Mouse (Mus musculus) urinary bladder, adult 2 months (tissue): ENCODE results near the gene Skint8. TPM values are rescaled to one million over a fixed set of nuclear protein-coding genes. Genes with fewer than 3 reads are reported as not detected.
A peak's percentile ranks its signal among the peaks of the same experiment; 100 is the strongest.
"Not testable (repeated sequence)": the region's sequence is repeated elsewhere in the genome, so short reads cannot be mapped to it uniquely, and the experiment has no call there.

Source experiments
- DNase-seq: peaks from one replicate; pipeline ENCODE4 v3.0.0; 2022; ENCODE audit warnings: low spot score
- polyA plus RNA-seq: library from polyadenylated mRNA; depleted of rRNA; stranded (reverse); fragments of >200 nt; gene quantifications from 2 replicates; pipeline ENCODE4 v1.2.3, GENCODE M21; 2012; rRNA removed

Skint8 gene
- 0.17 and 0.28 TPM in 2 replicates for polyA plus RNA-seq

DNA sequence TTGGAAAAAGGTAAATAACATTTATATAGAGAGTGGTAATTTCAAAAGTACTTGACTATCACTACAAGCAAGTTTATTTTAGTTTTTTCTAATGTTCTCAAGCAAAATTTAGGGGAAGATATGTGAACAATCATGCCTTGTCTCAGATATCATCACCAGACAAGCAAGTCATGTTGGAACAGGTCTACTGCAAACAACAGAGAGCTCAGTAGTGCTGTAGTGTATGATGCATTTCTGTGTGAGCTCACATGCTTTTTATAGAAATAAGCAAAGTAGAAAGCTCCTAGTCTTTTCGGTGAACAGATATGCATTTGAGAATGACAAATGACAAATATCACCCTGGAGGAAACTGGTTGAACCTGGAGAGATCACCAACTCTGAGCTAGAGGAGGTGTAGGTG, at the start of gene Skint8:
Gene Skint8, plus strand, starts transcription at position 301 of the 400 bp plus-strand sequence.
- no peak for DNase-seq

DNA sequence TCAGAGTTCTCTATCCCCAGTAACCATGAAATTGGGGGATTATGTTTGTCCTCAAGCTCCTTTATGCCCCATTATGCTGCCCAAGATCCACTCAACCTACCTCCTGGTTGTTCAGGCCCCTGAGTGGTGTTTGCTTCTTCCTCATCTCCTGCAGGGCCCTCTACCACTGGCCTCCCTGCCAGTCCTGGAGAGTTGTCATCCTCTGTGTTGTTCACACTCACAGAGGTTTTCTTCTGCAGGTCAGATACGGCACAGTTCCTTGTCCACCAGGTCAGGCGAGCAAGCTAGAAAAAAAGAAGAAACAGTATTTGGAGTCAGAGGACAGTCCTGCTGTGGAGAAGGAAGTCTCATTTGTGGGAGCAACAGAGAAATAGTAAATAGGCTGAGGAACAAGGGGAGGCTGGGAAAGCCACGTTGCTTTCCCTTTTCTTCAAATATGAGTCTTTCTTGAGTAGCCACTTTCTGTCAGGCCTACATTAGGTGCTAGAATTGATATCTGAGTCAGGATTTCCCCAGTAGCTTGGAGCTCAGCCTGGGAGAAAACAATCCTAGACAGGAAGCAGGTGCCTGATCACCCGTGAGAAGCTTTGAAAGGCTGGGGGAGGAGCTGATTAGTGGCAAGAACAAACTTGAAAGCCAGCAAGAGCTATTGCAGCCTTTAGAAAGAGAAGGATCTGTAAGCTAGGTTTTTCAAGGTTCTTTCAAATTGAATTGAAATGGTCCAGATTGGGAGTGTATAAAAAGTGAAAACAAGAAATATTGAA, 38.9 kb upstream of the Skint8 start:
- no peak for DNase-seq

DNA sequence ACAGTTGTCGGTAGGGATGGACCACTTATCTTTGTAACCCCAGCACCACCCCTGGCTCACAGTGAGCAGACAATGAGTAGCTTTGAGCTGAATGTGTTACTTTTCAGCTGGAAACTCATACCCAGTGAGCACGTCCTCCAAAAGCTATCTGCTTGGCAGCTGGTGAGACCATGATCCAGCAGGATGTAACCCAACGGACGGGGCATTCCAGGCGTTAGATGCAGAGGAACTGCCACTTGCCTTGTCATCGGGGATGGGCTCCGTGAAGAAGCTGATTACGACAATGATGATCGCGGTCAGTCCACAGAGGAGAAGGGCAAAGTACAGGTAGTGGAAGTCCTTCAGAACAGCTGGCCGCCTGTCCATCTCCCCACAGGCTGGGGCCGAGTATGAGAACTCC, 35.6 kb upstream of the Skint8 start:
- DNase-seq: no peak

DNA sequence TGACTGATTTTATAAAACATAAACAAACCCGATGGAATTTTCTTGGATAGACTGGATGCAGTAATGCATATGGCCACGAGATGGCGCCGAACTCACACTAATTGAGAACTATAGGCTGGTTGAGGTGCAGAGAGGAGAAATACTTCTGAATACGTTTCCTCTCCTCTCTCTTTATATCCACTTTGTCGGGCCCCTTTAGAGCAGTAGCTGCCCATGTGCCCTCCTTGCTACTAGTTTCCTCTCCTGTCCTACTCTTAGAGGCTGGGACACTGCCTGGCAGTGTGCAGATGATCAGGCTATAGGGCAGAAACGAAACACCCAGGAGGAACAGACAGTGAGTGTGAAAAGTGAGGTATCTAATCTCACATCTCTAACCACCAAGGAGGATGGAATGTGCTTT, 33.2 kb upstream of the Skint8 start:
- DNase-seq: peak; percentile 59

DNA sequence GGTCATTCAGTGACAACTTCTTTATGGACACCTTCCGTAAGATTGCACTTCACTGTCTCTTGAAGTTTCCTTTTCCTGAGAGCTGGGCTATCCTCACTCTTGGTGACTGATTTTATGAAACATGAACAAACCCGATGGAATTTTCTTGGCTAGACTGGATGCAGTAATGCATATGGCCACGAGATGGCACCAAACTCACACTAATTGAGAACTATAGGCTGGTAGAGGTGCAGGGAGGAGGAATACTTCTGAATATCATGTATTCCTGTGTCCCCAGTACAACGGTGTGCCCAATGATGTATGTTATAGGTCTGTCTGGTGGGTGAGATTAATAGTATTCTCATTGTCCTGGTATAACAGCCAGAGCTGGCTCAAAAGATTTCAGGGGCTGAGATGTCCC, 32.6 kb upstream of the Skint8 start:
- peak; percentile 54 for DNase-seq

DNA sequence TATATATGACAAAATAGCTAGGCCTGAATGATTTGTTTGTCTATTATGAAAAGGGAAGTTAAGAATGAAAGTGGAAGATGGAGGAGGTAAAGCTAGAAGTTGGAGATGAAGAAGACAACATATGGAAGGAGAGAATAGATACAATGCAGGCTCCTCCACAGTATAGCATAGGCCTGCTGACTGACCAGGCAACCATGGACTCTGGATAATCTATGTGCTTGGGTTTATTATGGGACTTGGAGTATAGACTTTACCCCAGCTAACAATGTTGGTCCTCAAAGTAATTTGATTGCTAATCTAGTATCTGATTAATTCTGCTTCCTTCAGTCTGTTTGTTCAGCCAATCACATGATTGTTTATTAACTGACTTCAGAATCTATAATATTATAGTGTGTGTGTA, 27.1 kb upstream of the Skint8 start:
- no peak for DNase-seq

DNA sequence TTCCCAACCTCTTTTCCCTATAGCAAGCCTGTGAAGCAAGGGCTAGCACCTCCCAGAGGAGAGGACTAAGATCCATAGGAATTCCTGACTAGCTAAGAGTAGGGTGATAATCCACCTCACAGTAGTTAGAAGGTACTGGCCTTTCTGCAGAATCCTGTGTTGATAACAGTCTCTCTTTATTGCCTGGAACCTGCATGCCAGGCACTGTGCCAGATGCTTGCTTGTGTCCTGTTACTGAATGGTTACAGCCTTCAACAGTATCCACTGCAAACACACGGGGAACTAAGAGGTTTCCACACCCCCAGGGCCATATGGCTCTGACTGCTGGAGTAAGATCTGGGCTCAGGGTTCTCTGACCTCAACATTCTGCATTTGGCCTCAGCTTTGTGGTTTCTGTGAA, 21.4 kb upstream of the Skint8 start:
- no peak for DNase-seq

DNA sequence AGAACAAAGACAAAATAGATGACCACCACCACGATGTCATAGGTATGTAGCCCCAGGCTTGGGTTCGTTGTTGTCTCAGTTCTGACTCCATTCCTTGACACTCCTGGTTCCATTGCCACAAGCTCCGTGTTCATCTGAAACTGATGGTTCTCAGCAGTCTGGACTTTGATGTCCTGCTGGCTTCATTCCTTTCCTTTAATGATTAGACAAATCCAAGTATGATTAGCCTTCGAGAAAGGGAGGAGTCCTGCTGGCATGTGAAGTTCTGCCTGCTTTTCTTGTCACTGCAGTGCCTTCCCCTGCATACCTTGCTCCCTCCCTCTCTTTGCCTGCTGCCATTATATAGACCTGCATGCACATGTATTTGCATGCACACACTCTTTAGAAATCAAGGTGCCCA, 20.6 kb upstream of the Skint8 start:
- no peak for DNase-seq

DNA sequence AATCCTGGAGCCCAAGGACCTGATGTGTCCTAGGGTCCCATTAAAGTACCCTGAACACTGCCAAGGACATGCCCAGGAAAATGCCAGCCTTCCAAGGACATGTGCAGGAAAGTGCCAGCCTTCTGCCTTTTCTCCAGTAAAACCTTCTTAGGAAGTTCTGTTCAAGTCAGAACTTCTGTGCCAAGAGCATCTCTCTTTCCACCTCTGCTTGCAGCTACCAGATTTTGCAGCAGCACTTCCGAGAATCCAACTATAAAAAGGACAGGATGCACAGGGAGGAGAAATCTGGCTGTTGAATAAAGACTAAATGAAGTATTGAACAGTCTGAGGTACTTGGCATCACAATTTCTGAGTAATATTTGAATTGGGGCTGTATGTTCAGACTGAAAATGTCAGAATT, 18.7 kb upstream of the Skint8 start:
- not testable (repeated sequence) for DNase-seq

DNA sequence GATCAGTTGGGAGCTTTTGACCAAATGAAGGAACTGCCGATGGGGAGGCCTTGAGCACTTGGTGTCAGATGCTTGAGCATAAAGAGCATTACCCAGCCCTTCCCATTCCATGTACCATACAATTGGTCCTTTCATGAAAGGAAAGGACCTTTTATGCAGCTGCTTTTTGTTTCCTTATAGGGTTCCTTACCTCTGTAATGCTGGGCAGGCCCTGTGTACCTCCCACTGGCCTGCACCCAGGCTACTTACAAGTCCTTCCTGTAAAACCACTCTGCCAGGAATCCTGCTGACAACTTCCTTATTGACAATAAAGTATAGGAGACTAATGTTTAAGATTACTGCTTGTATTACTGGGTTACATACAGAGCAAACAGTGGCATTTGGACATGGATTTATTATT, 17.7 kb upstream of the Skint8 start:
- no peak for DNase-seq

DNA sequence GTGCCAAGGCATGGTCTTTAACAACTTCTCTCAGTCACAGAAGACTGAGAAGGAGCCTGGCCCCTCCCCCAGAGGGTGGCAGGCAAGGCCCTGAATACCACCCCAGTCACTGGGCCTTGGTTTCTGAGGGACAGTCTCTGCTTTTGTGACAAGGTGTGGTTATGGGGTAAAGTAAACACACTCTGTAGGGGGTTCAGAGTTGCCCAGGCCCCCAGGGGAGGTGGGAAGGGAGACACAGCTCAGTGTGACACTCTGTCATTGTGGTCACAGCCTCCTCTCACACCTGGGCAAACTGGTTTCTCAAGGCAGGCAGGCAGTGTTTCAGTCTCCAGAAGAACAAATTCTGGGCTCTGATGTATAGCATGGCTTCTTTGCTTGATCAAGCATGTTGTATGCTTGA, 16.4 kb upstream of the Skint8 start, which contains the start of gene Slc5a9:
Gene Slc5a9, minus strand, starts transcription at position 144 of the 400 bp plus-strand sequence.
- no peak for DNase-seq

DNA sequence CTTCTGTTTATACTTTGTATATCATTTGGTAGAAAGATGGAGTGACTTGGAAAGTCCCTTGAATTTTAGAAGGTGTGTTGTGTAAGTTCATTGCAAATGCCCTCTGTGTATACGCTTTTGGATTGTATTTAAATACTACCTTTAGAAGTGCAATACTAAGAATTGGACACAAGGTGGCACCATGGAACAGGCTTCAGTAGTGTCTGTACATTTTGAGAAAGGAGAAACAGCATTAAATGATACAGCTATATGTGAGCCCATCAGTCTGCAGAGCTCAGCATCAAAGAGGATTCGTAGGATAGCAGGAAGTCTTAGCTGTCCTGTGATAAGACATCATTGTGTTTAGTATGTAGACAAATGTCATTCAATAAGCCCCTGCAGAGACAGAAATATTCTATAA, 11.3 kb upstream of the Skint8 start:
- DNase-seq: no peak

DNA sequence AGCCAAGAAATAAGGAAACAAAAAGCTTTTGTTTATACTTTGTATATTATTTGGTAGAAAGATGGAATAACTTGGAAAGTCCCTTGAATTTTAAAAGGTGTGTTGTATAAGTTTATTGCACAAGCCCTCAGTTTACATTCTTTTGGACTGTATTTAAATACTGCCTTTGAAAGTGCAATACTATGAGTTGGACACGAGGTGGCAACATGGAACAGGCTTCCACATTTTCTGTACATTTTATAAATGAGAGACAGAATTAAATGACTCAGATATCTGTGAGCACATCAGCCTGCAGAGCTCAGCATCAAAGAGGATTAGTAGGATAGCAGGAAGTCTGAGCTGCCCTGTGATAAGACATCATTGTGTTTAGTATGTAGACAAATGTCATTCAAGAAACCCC, 42.1 kb downstream of the Skint8 start:
- DNase-seq: no peak

DNA sequence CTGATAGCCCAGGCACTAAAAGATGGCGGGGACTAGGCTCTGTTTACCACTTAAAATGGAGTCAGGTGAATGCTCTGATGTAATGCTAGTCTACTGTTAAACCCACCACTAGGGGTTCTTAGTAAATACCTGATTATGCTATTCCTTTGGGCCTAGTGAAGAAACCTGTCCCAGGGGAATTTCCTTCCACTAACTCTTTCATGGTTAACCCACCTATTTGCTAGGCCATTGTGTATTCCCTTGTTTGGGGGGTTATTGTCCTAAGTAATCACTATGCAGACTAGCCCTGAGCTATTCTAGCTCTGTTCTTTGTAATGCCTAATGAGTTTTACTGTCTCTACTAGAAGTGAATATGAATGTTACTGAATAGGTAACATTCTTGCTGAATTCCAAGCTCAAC, 44.0 kb downstream of the Skint8 start:
- DNase-seq: not testable (repeated sequence)

DNA sequence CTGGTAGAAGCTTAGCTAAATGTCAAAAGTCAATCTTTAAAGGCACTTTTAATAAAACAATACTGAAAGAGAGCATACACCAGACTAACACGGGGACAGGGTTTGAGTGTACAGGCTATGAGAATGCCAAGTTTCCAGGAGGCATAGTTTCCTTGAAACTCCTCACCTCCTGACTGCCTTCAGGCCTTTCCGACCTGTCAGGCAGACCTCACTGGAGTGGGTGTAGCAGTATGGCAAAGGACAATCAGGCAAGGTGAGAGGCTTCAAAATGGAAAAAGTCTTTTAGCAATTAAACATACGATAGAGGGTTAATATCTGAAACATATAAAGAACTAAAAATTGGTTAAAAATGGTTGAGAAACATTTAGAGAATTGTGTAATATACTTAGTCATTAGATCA, 44.5 kb downstream of the Skint8 start:
- no peak for DNase-seq

DNA sequence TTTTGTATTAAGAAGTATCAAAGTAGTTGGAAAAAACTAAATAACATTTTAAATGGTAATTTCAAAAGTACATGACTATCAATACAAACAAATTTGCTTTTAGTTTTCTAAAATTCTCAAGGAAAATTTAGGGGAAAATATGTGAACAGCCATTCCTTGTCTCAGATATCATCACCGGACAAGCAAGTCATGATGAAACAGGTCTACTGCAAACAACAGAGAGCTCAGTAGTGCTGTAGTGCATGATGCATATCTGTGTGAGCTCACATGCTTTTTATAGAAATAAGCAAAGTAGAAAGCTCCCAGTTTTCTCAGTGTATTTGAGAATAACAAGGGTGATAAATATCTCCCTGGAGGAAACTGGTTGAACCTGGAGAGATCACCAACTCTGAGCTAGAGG, 53.4 kb downstream of the Skint8 start, which contains the start of gene Skint7:
Gene Skint7, plus strand, starts transcription at position 301 of the 400 bp plus-strand sequence.
- no peak for DNase-seq

Other genes starting within 250 kb of the Skint8 start
- 27.9 and 28.2 TPM in 2 replicates for gene Spata6, start 199.4 kb upstream of the Skint8 start, polyA plus RNA-seq
- gene Slc5a9, start 16.5 kb upstream of the Skint8 start, polyA plus RNA-seq: 2.4 TPM in 2 replicates
- gene Skint7, start 53.5 kb downstream of the Skint8 start, polyA plus RNA-seq: 1.9 and 2.4 TPM in 2 replicates
- gene Skint1, start 86.9 kb downstream of the Skint8 start, polyA plus RNA-seq: not detected in 2 replicates
- 0.08 and 0.16 TPM in 2 replicates for gene Skint4, start 152.6 kb downstream of the Skint8 start, polyA plus RNA-seq